Mouse (Mus musculus): ENCODE measurements around the gene Plcl2. TPM values are rescaled to one million over a fixed set of nuclear protein-coding genes. Genes with fewer than 3 reads are reported as not detected.
A peak's percentile ranks its signal among the peaks of the same experiment; 100 is the strongest.

The Plcl2 gene
- total and polyA plus RNA-seq, 2 experiments from 2014 or later: 8.8 to 43.2 TPM

DNA sequence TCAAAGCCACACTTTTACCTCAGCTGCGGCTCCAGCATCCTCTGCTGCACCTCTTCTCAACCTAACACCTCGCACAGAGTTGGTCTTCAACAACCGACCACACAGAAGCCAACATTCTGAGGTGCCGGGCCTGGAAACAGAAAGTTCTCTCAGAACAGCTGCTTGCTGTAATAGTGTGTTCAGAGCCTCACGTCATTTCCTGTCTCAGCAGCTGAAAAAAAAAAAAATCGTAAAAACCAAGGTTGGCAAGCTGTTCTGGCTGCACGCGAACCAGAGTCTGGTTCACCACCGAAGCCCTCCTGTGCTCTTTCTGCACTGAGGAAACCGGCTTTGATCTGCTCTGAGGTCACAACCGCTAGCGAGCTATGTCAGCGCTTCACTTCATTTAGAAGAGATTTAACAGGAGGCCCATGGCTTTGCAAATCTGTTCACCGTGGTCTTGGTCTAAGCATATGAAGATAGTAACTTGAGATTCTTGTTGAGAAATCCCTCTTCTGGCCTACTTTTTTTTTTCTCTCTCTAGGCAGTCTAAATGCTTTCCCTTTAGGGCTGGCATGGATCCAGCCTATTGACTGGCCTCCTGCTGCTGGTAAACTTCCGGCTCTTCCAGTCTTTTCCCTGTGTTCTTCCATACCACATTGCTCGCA lies 38.6 kb upstream of the Plcl2 start:
- H3K27ac ChIP-seq (ENCODE audit: low read depth, low read length): peak overlapping the region; percentile 55
- no peaks in the 10 kb centered on the region for H3K9me3 ChIP-seq (ENCODE audit: low read length)
- H3K36me3 ChIP-seq (ENCODE audit: insufficient read depth, low read length): no peaks in the 10 kb centered on the region
- no peaks in the 10 kb centered on the region for H3K27me3 ChIP-seq (ENCODE audit: insufficient read depth, low read length)
- H3K4me2 ChIP-seq (ENCODE audit: low read depth, low read length, poor library complexity, severe bottlenecking): peak overlapping the region; percentile 51
- no peak for TF ChIP-seq CTCF (IDR thresholded peaks at IDR 0.05)
- ATAC-seq (ENCODE audit: low FRiP score) (peak; percentile 62), DNase-seq (ENCODE audit: low spot score) (peak; percentile 61)
- H3K9ac ChIP-seq (replicated peaks; ENCODE audit: low read length, poor library complexity, severe bottlenecking): no peak overlapping the region
- peak overlapping the region; percentile 27; the same call in 1 of the 2 replicates for H3K4me3 ChIP-seq (ENCODE audit: low read depth, low read length)
- peaks cover 5% of the 10 kb centered on the region for H3K4me1 ChIP-seq (ENCODE audit: insufficient read depth, low read length)
- WGBS: 19% methylated on average over 16 of the region's 16 CpGs

DNA sequence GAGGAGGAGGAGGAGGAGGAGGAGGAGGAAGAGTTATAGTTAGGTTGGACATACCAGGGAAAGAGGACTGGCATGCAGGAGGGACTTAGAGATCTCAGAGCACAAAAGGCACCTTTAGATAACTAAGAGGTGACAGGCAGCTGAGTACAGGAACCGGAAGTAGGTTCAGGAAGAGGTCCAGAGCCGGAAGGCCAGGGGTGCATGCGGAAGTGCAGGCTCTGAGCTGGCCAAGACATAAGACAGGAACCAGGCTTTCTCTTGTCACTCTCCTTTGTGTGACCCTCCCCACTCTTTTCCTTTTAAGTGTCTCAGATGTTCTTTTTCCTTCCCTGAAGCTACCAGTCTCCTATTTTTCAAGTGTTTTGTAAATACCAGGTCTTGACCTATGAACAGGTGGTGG lies 38.0 kb upstream of the Plcl2 start:
- Histone ChIP-seq H3K4me3 (ENCODE audit: low read depth, low read length) (no peak overlapping the region), H3K4me2 (ENCODE audit: low read depth, low read length, poor library complexity, severe bottlenecking) (no peak overlapping the region), H3K27ac (ENCODE audit: low read depth, low read length) (no peak overlapping the region), H3K4me1 (ENCODE audit: insufficient read depth, low read length) (peaks cover 5% of the 10 kb centered on the region), H3K36me3 (ENCODE audit: insufficient read depth, low read length) (no peaks in the 10 kb centered on the region), H3K27me3 (ENCODE audit: insufficient read depth, low read length) (no peaks in the 10 kb centered on the region), H3K9ac (replicated peaks; ENCODE audit: low read length, poor library complexity, severe bottlenecking) (no peak overlapping the region), H3K9me3 (ENCODE audit: low read length) (no peaks in the 10 kb centered on the region)
- no peak for TF ChIP-seq CTCF (IDR thresholded peaks at IDR 0.05)
- ATAC-seq (ENCODE audit: low FRiP score) (no peak), DNase-seq (ENCODE audit: low spot score) (no peak)
- WGBS: 70% methylated on average over 3 of the region's 3 CpGs

- no peaks in the 10 kb centered on the region for H3K36me3 ChIP-seq (ENCODE audit: insufficient read depth, low read length)
- H3K4me2 ChIP-seq (ENCODE audit: low read depth, low read length, poor library complexity, severe bottlenecking): no peak overlapping the region
- no peaks in the 10 kb centered on the region for H3K27me3 ChIP-seq (ENCODE audit: insufficient read depth, low read length)
- no peak overlapping the region for H3K9ac ChIP-seq (replicated peaks; ENCODE audit: low read length, poor library complexity, severe bottlenecking)
- no peak for TF ChIP-seq CTCF (IDR thresholded peaks at IDR 0.05)
- no peak overlapping the region for H3K27ac ChIP-seq (ENCODE audit: low read depth, low read length)
- H3K4me3 ChIP-seq (ENCODE audit: low read depth, low read length): no peak overlapping the region
- 83% methylated on average over 4 of the region's 4 CpGs for WGBS
- H3K4me1 ChIP-seq (ENCODE audit: insufficient read depth, low read length): no peaks in the 10 kb centered on the region
- H3K9me3 ChIP-seq (ENCODE audit: low read length): no peaks in the 10 kb centered on the region
- ATAC-seq (ENCODE audit: low FRiP score): no peak
- DNase-seq (ENCODE audit: low spot score): no peak
Observed at GRCm38 (mm10) chr17:50477277-50477676, 31.9 kb upstream of the Plcl2 start.

GRCm38 (mm10) chr17:50480867-50481266 lies 28.3 kb upstream of the Plcl2 start:
- Histone ChIP-seq H3K4me1 (ENCODE audit: insufficient read depth, low read length) (no peaks in the 10 kb centered on the region), H3K27ac (ENCODE audit: low read depth, low read length) (no peak overlapping the region), H3K9ac (replicated peaks; ENCODE audit: low read length, poor library complexity, severe bottlenecking) (no peak overlapping the region), H3K4me3 (ENCODE audit: low read depth, low read length) (no peak overlapping the region), H3K27me3 (ENCODE audit: insufficient read depth, low read length) (no peaks in the 10 kb centered on the region), H3K4me2 (ENCODE audit: low read depth, low read length, poor library complexity, severe bottlenecking) (no peak overlapping the region), H3K9me3 (ENCODE audit: low read length) (no peaks in the 10 kb centered on the region), H3K36me3 (ENCODE audit: insufficient read depth, low read length) (no peaks in the 10 kb centered on the region)
- no peak for TF ChIP-seq CTCF (IDR thresholded peaks at IDR 0.05)
- DNase-seq (ENCODE audit: low spot score): no peak
- WGBS: 81% methylated on average over 7 of the region's 7 CpGs
- no peak; the same call in 1 of the 2 replicates for ATAC-seq (ENCODE audit: low FRiP score)

- Histone ChIP-seq H3K36me3 (ENCODE audit: insufficient read depth, low read length) (no peaks in the 10 kb centered on the region), H3K27me3 (ENCODE audit: insufficient read depth, low read length) (no peaks in the 10 kb centered on the region), H3K9me3 (ENCODE audit: low read length) (no peaks in the 10 kb centered on the region), H3K4me3 (ENCODE audit: low read depth, low read length) (no peak overlapping the region), H3K9ac (replicated peaks; ENCODE audit: low read length, poor library complexity, severe bottlenecking) (no peak overlapping the region), H3K4me2 (ENCODE audit: low read depth, low read length, poor library complexity, severe bottlenecking) (no peak overlapping the region), H3K4me1 (ENCODE audit: insufficient read depth, low read length) (no peaks in the 10 kb centered on the region), H3K27ac (ENCODE audit: low read depth, low read length) (no peak overlapping the region)
- DNase-seq (ENCODE audit: low spot score): no peak
- no peak for TF ChIP-seq CTCF (IDR thresholded peaks at IDR 0.05)
- 87% methylated on average over 7 of the region's 7 CpGs for WGBS
- ATAC-seq (ENCODE audit: low FRiP score): no peak
Observed at GRCm38 (mm10) chr17:50483700-50484099, 25.5 kb upstream of the Plcl2 start.

DNA sequence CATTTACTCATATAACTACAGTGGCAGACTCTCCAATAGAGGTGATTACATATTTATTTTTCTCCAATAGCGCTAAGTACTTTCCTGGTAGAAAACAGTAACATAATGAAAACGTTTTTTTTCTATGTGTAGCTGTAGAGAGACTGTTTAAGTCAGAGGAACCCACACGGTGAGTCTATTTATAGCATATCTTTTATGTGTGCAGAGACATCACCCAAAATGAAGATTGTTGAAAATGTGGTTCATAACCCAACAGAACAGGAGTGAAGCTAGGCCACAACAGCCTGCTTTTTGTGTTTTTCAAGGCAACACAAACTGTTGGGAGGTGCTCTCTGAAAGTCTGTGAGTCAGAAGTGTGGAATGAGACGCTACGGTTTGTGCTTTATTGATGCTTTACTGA lies 24.2 kb upstream of the Plcl2 start:
- Histone ChIP-seq H3K27me3 (ENCODE audit: insufficient read depth, low read length) (no peaks in the 10 kb centered on the region), H3K4me3 (ENCODE audit: low read depth, low read length) (no peak overlapping the region), H3K9me3 (ENCODE audit: low read length) (no peaks in the 10 kb centered on the region), H3K9ac (replicated peaks; ENCODE audit: low read length, poor library complexity, severe bottlenecking) (no peak overlapping the region), H3K4me2 (ENCODE audit: low read depth, low read length, poor library complexity, severe bottlenecking) (no peak overlapping the region), H3K4me1 (ENCODE audit: insufficient read depth, low read length) (no peaks in the 10 kb centered on the region), H3K36me3 (ENCODE audit: insufficient read depth, low read length) (no peaks in the 10 kb centered on the region), H3K27ac (ENCODE audit: low read depth, low read length) (no peak overlapping the region)
- DNase-seq (ENCODE audit: low spot score) (no peak), ATAC-seq (ENCODE audit: low FRiP score) (no peak)
- TF ChIP-seq CTCF (IDR thresholded peaks at IDR 0.05): no peak
- WGBS: 76% methylated on average over 5 of the region's 5 CpGs

Data from midbrain, postnatal 0 days (tissue).